Mouse (Mus musculus): ENCODE data around the gene Pot1a. TPM values are rescaled to one million over a fixed set of nuclear protein-coding genes. Genes with fewer than 3 reads are reported as not detected.
A peak's percentile ranks its signal among the peaks of the same experiment; 100 is the strongest.

Pot1a gene
- total and polyA plus RNA-seq, 3 experiments = 19.9 to 22.0 TPM; not detected in 1

DNA sequence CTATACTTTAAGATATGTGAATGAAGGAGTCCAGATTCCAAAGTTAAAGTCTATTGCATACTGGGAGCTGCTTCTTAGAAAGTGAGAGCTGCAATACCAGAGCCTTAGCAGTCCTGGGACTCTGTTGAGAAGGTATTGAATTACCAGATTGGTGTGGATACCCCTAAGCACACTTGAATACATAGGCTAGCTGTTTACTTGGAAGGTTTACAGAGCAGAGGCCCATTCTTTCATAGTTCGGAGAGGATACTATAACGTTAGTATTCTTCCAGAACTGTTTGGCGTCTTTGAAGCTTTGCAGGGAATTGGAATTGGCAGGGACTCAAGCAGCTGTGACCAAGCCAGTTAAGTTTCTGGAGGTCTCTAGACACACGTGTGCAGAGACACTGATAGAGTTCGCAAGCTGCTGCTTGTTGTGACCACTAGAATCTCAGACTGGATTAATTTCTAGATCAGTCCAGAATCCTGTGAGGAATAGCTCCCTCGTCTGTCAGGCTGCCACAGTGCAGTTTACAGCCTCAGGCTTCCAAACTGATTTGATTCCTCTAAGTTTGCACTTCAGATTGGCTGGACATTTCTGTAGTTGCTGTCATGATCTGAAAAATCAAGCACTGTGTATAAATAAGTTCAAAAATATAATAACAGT lies 99.7 kb downstream of the Pot1a start:
- no peak for DNase-seq (ENCODE audit: low read depth, low spot score)
- TF ChIP-seq CTCF (IDR thresholded peaks at IDR 0.05 in 2 of 3, conservative IDR thresholded peaks at IDR 0.05 in 1 of 3; ENCODE audit: control insufficient read depth in 1 of 3, insufficient read depth in 1 of 3, low read depth in 2 of 3, low read length in 3 of 3, poor library complexity in 1 of 3, severe bottlenecking in 1 of 3) = peak in 1 of 3 experiments; percentile 18; a peak in 1 of 6 replicates
- no peak for TF ChIP-seq TBP (IDR thresholded peaks at IDR 0.05; ENCODE audit: low read depth, low read length)
- peak; percentile 12 for TF ChIP-seq RAD21 (IDR thresholded peaks at IDR 0.05; ENCODE audit: low read depth, low read length)
- no peak for TF ChIP-seq POLR2A (IDR thresholded peaks at IDR 0.05; ENCODE audit: control insufficient read depth in 1 of 2, insufficient read depth in 1 of 2, low read depth in 1 of 2, low read length in 2 of 2, poor library complexity in 1 of 2)
- peak; percentile 28; the same call in 1 of the 2 replicates for TF ChIP-seq SMC3 (IDR thresholded peaks at IDR 0.05; ENCODE audit: low read depth, low read length)
- Histone ChIP-seq H3K36me3 (ENCODE audit: control insufficient read depth in 1 of 2, insufficient read depth in 2 of 2, low read length in 2 of 2) (no peaks in the 10 kb centered on the region), H3K9ac (ENCODE audit: control insufficient read depth, low read depth, low read length, poor library complexity, severe bottlenecking) (no peak overlapping the region), H3K4me3 (ENCODE audit: control insufficient read depth in 1 of 2, insufficient read depth in 1 of 2, low read depth in 2 of 2, low read length in 2 of 2) (no peak overlapping the region), H3K27ac (ENCODE audit: control insufficient read depth, low read depth, low read length) (no peak overlapping the region), H3K9me3 (replicated peaks; ENCODE audit: insufficient read depth, low read length) (no peaks in the 10 kb centered on the region), H3K4me1 (ENCODE audit: control insufficient read depth in 1 of 2, insufficient read depth in 2 of 2, low read length in 2 of 2) (no peaks in the 10 kb centered on the region), H3K27me3 (ENCODE audit: control insufficient read depth in 1 of 2, insufficient read depth in 2 of 2, low read length in 2 of 2) (no peaks in the 10 kb centered on the region; a peak in 1 of 4 replicates), H3K79me2 (ENCODE audit: control insufficient read depth, insufficient read depth, low read length, poor library complexity) (no peaks in the 10 kb centered on the region)

DNA sequence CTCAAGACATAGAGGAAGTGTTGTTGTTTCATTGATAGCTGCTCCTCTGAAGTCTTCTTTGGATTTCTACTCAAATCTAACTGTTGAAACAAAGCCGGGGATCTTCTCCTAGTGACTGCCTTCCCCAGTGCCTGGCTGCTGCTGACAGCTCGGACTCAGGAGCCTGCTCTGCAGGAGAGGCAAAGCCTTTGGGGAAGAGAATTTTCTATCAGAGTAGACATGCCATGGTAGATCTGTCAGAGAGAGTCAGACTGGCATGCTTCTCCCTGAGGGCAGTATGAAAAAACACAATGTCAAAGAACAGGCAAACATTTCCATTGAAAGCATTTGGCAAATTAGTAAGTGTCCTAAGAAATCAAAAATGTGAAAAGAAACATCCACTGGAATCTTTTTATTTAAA lies 109.1 kb downstream of the Pot1a start:
- Histone ChIP-seq H3K79me2 (ENCODE audit: control insufficient read depth, insufficient read depth, low read length, poor library complexity) (no peaks in the 10 kb centered on the region), H3K9me3 (replicated peaks; ENCODE audit: insufficient read depth, low read length) (no peaks in the 10 kb centered on the region), H3K27me3 (ENCODE audit: control insufficient read depth in 1 of 2, insufficient read depth in 2 of 2, low read length in 2 of 2) (peaks cover 1 to 3% of the 10 kb centered on the region in 2 experiments; a peak in 3 of 4 replicates), H3K36me3 (ENCODE audit: control insufficient read depth in 1 of 2, insufficient read depth in 2 of 2, low read length in 2 of 2) (no peaks in the 10 kb centered on the region), H3K4me1 (ENCODE audit: control insufficient read depth in 1 of 2, insufficient read depth in 2 of 2, low read length in 2 of 2) (no peaks in the 10 kb centered on the region), H3K4me3 (ENCODE audit: control insufficient read depth in 1 of 2, insufficient read depth in 1 of 2, low read depth in 2 of 2, low read length in 2 of 2) (no peak overlapping the region), H3K9ac (ENCODE audit: control insufficient read depth, low read depth, low read length, poor library complexity, severe bottlenecking) (no peak overlapping the region), H3K27ac (ENCODE audit: control insufficient read depth, low read depth, low read length) (no peak overlapping the region)
- TF ChIP-seq RAD21 (IDR thresholded peaks at IDR 0.05; ENCODE audit: low read depth, low read length) = no peak
- no peak for TF ChIP-seq ETS1 (IDR thresholded peaks at IDR 0.05; ENCODE audit: low read depth, low read length)
- no peak for TF ChIP-seq POLR2A (IDR thresholded peaks at IDR 0.05; ENCODE audit: control insufficient read depth in 1 of 2, insufficient read depth in 1 of 2, low read depth in 1 of 2, low read length in 2 of 2, poor library complexity in 1 of 2)
- TF ChIP-seq USF1 (IDR thresholded peaks at IDR 0.05; ENCODE audit: low read depth, low read length) = no peak
- TF ChIP-seq ZMIZ1 (IDR thresholded peaks at IDR 0.05; ENCODE audit: low read depth, low read length) = no peak
- no peak for TF ChIP-seq MXI1 (IDR thresholded peaks at IDR 0.05; ENCODE audit: low read depth, low read length)
- TF ChIP-seq NRF1 (IDR thresholded peaks at IDR 0.05; ENCODE audit: insufficient read depth, low read depth, low read length, poor library complexity, severe bottlenecking) = no peak
- no peak for TF ChIP-seq RCOR1 (IDR thresholded peaks at IDR 0.05; ENCODE audit: low read depth, low read length)
- TF ChIP-seq MAZ (IDR thresholded peaks at IDR 0.05; ENCODE audit: low read depth, low read length) = no peak
- TF ChIP-seq POLR2AphosphoS2 (IDR thresholded peaks at IDR 0.05; ENCODE audit: low read length) = no peak
- DNase-seq (ENCODE audit: low read depth, low spot score) = no peak

Other genes starting within 250 kb of the Pot1a start
- not detected in 2 replicates for gene Gpr37, start 118.5 kb downstream of the Pot1a start, total RNA-seq (2012; rRNA removed)
- gene Gpr37, start 118.5 kb downstream of the Pot1a start, polyA plus RNA-seq (2012; ENCODE audit: insufficient read depth in 1 of 2, insufficient read length in 2 of 2, low read depth in 1 of 2, low replicate concordance in 2 of 2, missing spikeins in 1 of 2) = not detected

Measured in MEL (cell line).